Mouse (Mus musculus) small intestine, adult 2 months (tissue): Measurements from ENCODE around the gene Pdlim1.

Experiments used
- CTCF ChIP-seq: fragments of 200-500 bp; IDR thresholded peaks from 2 replicates; pipeline ENCODE4 v1.5.1; 2012; ENCODE audit warnings: low read depth, mild to moderate bottlenecking, control low read depth, inconsistent platforms, low read length, moderate library complexity, mixed read lengths; ENCODE audit not compliant: insufficient replicate concordance, insufficient read length; ENCODE audit errors: extremely low read depth
- POLR2A ChIP-seq: fragments of 200-500 bp; IDR thresholded peaks from 2 replicates; pipeline ENCODE4 v1.6.1; 2012; ENCODE audit warnings: low read depth, mild to moderate bottlenecking, control low read depth, inconsistent platforms, low read length, moderate library complexity

DNA sequence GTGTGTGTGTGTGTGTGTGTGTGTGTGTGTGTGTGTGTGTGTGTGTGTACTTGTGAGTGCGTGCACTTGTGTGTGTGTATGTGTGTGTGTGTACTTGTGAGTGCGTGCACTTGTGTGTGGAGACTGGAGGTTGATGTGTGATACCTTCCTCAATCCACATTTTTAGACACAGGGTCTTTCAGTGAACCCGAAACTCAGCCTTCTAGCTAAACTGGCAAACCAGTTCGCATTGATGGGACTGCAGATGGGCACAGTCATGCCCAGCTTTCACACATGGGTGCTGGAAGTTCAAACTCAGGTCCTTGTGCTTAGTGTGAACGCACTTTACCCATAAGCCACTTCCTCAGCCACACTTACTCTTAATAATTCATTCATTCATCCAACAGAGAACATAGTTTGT lies 23.2 kb downstream of the Pdlim1 start:
- TF ChIP-seq CTCF (no peak), POLR2A (no peak)
